Mouse (Mus musculus) monocyte, adult 5-6 weeks (primary cell): ENCODE measurements around the gene Sds. TPM values are rescaled to one million over a fixed set of nuclear protein-coding genes. Genes with fewer than 3 reads are reported as not detected.
"Not testable (repeated sequence)": the region's sequence is repeated elsewhere in the genome, so short reads cannot be mapped to it uniquely, and the experiment has no call there.

Source experiments
- ATAC-seq: fragments of 153-309, 156-312 bp; replicated peaks from 2 replicates; pipeline ENCODE4 v1.8.0; 2017; ENCODE audit warnings: mild to moderate bottlenecking; ENCODE audit not compliant: low TSS enrichment, insufficient number of reproducible peaks, severe bottlenecking, poor library complexity, low FRiP score
- total RNA-seq: library from RNA; stranded (forward); fragments of 200-1000, 200-491, 200-594 nt; gene quantifications from 3 replicates; pipeline ENCODE4 v1.2.3, GENCODE M21; 2017

Gene Sds
- total RNA-seq, 1 experiment from 2014 or later, result not detected

GRCm38 (mm10) chr5:120475861-120476260, 465 bp upstream of the Sds start:
- no peak for ATAC-seq

GRCm38 (mm10) chr5:120477993-120478392, 1.7 kb downstream of the Sds start:
- ATAC-seq, result no peak

DNA sequence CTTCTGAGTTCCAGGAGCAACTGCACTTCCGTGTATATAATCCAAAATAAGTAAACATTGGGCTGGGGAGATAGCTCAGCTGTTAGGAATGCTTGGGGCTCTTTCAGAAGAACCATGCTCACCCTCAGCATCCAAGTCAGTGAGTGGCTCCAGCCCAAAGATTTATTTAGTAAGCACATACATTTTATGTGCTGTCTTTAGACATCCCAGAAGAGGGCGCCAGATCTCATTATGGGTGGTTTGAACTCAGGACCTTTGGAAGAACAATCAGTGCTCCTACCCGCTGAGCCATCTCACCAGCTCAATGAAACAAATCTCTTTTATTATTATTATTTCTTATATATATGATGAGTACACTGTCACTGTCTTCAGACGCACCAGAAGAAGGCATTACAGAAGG, 3.2 kb downstream of the Sds start:
- ATAC-seq, result no peak

GRCm38 (mm10) chr5:120481205-120481604, 4.9 kb downstream of the Sds start:
- ATAC-seq, result no peak

DNA sequence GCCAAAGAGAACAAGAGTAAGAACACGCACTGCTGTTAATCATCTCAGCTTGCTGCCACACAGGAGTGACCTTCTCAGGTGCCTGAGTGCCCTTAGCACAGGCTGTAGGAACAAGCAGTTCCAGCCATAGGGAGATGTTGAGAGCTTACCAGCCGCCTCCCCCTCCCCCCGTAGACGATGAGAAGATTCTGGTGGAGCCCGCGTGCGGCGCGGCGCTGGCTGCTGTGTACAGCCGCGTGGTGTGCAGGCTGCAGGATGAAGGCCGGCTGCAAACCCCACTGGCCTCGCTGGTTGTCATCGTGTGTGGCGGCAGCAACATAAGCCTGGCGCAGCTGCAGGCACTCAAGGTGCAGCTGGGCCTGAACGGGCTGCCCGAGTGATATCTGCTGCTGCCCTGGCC, 7.1 kb downstream of the Sds start:
- ATAC-seq, result no peak

DNA sequence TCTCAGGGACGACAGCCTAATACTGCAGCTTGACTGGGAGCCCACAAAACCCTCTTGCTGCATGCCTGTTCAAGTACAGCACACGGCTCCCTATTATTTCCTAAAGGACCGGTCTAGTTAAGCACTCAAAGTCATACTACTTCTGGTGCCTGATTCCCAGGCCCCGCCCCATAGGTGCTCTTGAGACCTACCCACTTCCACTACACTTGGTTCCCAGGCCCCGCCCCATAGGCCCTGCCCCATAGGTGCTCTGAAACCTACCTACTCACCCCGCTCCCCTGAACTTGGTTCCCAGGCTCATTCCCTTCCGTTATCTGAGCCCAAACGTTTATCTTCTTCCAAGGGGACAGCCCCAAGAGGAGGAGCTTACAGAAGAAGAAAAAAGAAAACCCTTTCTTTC, 11.5 kb downstream of the Sds start:
- ATAC-seq, result no peak

DNA sequence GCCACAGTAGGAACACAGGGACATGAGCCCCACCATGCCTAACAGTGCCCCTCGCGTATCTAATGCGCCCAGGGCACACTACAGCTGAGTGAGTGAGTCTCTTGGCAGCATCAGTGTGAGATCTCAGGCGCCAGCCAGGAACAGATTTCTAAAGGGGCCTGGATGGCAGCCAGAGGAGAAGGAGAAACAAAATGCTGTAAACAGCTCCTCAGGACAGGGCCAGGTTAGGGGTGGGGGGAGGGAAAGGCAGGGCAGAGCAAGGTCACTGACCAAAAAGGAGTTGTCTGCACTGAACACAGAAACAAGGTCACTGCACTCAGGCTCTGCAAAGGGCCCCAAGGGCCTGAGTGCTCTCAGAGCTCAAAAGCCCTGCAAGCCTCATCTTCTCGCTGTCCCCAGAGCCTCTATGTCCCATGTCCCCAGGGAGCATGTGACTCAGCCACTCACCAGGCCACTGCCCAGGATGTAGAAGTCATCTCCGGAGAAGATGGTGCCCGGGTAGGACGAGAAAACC, 14.4 kb downstream of the Sds start:
- ATAC-seq, result no peak

DNA sequence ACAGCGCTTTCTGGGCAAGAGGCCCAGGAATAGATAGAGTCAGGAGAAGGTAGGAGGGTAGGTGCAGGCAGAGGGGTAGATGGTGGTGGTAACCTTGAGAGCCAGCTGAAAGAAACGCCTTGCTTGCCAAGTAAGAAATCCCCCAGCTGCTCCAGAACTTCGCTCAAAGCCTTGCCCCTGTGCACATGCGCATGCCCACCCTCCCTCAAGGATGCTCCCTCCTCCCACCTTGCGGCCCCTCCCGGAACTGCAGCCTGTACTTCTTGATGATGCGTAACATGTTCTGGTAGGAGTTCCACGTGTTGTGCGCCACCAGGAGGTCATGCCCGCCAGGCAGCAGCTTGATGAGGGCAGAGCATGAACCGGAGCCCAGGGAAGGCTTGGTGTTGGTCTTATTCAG, 16.1 kb downstream of the Sds start:
- no peak for ATAC-seq

DNA sequence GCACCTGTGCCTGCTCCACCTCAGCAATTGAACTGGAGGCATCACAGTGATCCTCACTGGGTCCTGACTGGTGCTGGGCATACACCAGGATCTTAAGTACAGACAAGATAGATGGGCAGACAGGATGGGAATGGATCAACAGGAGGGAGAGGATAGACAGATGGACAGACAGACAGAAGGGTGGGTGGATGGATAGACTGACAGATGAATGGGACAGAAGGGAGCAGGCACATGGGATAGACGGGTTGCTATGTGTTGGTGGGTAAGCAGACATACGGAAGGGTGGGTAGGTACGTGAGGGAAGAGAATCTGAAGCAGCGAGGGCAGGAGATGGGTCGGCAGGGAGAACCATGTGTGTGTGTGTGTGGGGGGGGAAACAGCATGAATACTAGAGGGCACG, 17.1 kb downstream of the Sds start:
- ATAC-seq, result no peak

GRCm38 (mm10) chr5:120493873-120494395, 17.6 kb downstream of the Sds start:
- no peak for ATAC-seq

GRCm38 (mm10) chr5:120495064-120495702, 18.9 kb downstream of the Sds start:
- no peak for ATAC-seq

DNA sequence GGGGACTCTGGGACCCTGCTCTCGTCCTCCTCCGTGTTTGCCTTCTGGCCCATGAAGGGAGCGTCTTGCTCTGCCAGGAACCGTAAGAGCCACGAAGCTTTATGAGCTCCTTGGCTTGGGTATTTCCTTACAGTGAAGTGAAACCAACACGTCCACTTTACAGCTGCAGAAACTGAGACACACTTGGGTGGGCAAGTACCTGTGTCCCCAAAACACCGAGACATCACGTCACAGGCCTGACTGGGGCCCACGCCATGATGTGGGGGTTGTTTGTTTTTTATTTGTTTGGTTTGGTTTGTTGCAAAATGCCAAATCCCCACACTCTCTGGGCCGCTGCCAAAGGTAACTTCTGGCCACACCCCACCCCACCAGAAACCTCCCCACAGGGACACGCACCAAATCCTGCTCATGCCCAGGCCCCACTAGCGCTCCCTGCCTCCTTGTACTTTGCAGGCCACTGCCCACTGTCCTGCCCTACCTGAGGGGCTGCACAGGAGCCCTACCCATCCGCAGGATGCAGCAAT, 19.4 kb downstream of the Sds start:
- no peak for ATAC-seq

DNA sequence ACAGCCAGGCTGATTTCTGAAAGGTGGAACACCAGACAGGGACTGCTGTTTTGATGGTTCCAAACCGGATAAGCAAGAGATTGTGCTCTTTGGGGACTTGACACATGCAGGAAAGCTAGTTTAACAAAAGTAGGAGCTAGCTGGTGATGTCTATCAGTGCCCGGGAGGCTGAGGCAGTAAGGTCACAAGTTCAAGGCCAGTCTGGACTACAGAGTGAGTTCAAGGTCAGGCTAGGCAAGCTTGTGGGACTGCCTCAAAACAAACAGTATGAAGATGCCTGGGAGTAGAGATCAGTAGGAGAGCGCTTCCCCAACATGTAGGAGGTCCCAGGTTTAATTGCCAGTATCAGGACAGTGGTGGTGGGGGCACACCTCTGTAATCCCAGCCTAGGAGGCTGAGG, 20.7 kb downstream of the Sds start:
- ATAC-seq, result no peak

- no peak for ATAC-seq
Measured at GRCm38 (mm10) chr5:120499202-120499601, 22.9 kb downstream of the Sds start.

GRCm38 (mm10) chr5:120500609-120501008, 24.3 kb downstream of the Sds start:
- not testable (repeated sequence) for ATAC-seq

DNA sequence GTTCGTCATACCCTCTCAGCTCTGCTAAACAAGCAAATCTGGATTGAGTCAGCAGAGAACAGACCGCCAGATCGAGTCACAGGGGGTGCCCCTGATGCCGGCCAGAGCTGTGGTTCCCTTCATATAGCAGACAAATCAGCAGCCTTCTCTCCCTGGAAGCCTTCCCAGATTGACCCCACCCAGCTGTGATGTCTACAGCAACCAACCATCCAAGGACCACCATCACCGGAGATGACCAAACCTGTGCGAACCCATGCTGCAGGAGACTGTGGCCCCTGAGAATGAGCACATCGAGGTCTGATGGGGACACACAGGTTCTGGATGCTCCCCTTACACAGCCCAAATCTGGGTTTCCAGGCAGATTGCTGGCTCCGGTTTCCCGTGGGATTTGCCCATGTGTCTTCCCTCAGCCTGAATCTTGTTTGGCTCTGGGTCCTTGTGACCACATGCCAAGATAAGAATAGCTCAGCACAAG, 25.9 kb downstream of the Sds start:
- no peak for ATAC-seq

DNA sequence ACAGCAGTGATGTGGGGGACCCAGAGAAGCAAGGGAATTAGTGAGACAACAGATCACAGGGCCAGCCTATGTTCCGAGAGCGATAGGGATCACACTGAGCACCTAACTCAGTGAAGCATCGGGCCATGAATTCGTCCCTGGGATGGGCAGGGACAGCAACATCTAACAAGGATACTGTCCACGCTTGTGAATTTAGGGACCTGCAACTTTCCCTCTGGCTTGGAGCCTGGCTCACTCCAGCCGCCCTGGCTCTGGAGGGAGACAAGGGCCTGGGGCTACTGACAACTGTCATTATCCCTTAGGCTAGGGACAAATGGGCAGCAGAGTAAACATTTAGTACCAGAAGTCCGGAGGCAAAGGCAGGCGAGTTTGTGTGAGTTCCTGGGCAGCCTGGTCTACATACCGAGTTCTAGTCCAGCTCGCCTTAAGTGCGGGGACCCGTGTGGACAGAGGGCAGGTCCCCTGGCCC, 26.4 kb downstream of the Sds start:
- no peak for ATAC-seq

GRCm38 (mm10) chr5:120503144-120503795, 26.9 kb downstream of the Sds start, which contains the start of gene Plbd2:
Gene Plbd2 (minus strand): TSS chr5:120503625.
- peak; percentile 38; the same call in 1 of the 2 replicates for ATAC-seq

DNA sequence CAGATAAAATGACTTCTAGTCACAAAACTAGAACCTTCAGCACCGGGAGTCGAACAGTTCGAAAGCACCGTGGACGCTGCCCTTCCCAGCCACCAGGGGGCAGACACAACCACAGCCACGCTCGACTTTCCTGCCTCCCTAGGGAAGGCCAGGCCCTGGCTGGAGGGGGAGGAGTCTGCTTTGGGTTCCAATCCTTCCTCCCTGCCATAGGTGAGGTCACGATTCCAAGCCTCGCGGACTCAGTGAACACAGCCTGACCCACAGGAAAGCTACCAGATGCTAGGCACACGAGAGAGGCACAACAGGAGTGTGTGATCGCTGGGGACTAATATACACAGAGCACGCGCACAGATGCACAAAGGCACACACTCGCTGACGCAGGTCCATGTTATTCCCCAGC, 29.0 kb downstream of the Sds start:
- ATAC-seq, result peak; percentile 77

DNA sequence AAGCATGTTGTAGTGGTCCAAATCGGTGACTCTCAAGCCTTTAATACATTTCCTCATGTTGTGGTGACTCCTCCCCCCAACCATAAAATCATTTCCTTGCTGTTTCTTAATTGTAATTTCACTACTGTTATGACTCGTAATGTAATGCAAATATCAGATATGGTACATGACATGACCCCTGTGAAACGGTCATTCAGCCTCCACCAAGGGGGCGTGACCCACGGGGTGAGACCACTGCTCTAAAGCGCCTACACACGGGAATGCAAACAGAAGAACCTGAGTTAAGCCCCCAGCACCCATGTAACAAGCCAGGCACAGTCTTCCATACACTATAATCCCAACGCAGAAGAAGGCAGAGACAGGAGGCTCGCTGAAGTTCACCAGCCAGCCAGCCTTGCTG, 29.5 kb downstream of the Sds start:
- ATAC-seq, result no peak
